Mouse (Mus musculus): ENCODE data around the gene 4930453N24Rik.

GRCm38 (mm10) chr16:64817094-64817765 lies 46.3 kb upstream of the 4930453N24Rik start:
- TF ChIP-seq POLR2AphosphoS2 (IDR thresholded peaks at IDR 0.05; ENCODE audit: insufficient read length, low read depth) (no peak), POLR2A (IDR thresholded peaks at IDR 0.05; ENCODE audit: insufficient read length, low read depth) (no peak), MAX (IDR thresholded peaks at IDR 0.05; ENCODE audit: low read depth) (no peak), TCF12 (IDR thresholded peaks at IDR 0.05; ENCODE audit: insufficient read depth, poor library complexity, severe bottlenecking) (no peak), SRF (IDR thresholded peaks at IDR 0.05; ENCODE audit: control insufficient read depth, insufficient read length, low read depth) (no peak), USF1 (IDR thresholded peaks at IDR 0.05; ENCODE audit: low read depth) (no peak), MYOG (IDR thresholded peaks at IDR 0.05; ENCODE audit: control insufficient read depth in 1 of 3, insufficient read depth in 1 of 3, insufficient read length in 2 of 3, low read depth in 2 of 3) (no peak), CEBPB (IDR thresholded peaks at IDR 0.05; ENCODE audit: insufficient read depth, poor library complexity, severe bottlenecking) (no peak), MYOD1 (IDR thresholded peaks at IDR 0.05; ENCODE audit: control insufficient read depth in 1 of 3, insufficient read length in 2 of 3, low read depth in 2 of 3) (no peak), REST (IDR thresholded peaks at IDR 0.05; ENCODE audit: insufficient read depth, insufficient read length) (no peak)

Data from myocyte (in vitro differentiated cells).